Mouse (Mus musculus): ENCODE measurements around the gene Traf2. TPM values are rescaled to one million over a fixed set of nuclear protein-coding genes. Genes with fewer than 3 reads are reported as not detected.
"Not testable (repeated sequence)": the region's sequence is repeated elsewhere in the genome, so short reads cannot be mapped to it uniquely, and the experiment has no call there.

Traf2 gene
- total RNA-seq, 2 experiments from 2014 or later, result 9.6 to 10.4 TPM

- DNase-seq (ENCODE audit: low spot score in 2 of 2), result peak; percentile 39 to 67
Measured at GRCm38 (mm10) chr2:25576965-25577891, 30.5 kb upstream of the Traf2 start.

GRCm38 (mm10) chr2:25576028-25576850 is 29.5 kb upstream of the Traf2 start:
- intact Hi-C loops (cut with DNase I), result no loop called here
- peak; percentile 45 to 88 for DNase-seq (ENCODE audit: low spot score in 2 of 2)

More at GRCm38 (mm10) chr2:25576965-25577891, 30.5 kb upstream of the Traf2 start:
- intact Hi-C loops (cut with DNase I), result no loop called here

- DNase-seq (ENCODE audit: low spot score in 2 of 2), result no peak
- intact Hi-C loops (cut with DNase I), result no loop called here
Measured at GRCm38 (mm10) chr2:25575432-25576027, 28.8 kb upstream of the Traf2 start.

- peak; percentile 97 to 98 for DNase-seq (ENCODE audit: low spot score in 2 of 2)
- intact Hi-C loops (cut with DNase I), result no loop called here
Measured at GRCm38 (mm10) chr2:25574579-25575431, 28.1 kb upstream of the Traf2 start, which contains the start of the genes Mamdc4 and Phpt1. Gene Mamdc4 (minus strand): TSS chr2:25574845. Gene Phpt1 (minus strand): TSS chr2:25575224.

- intact Hi-C loops (cut with DNase I), result no loop called here
- no peak for DNase-seq (ENCODE audit: low spot score in 2 of 2)
Measured at GRCm38 (mm10) chr2:25574136-25574535, 27.4 kb upstream of the Traf2 start.

GRCm38 (mm10) chr2:25573068-25573467 is 26.3 kb upstream of the Traf2 start:
- intact Hi-C loops (cut with DNase I), result no loop called here
- DNase-seq (ENCODE audit: low spot score in 2 of 2), result no peak

GRCm38 (mm10) chr2:25571221-25571620 is 24.5 kb upstream of the Traf2 start:
- DNase-seq (ENCODE audit: low spot score in 2 of 2), result no peak
- intact Hi-C loops (cut with DNase I), result no loop called here

GRCm38 (mm10) chr2:25569323-25569722 is 22.6 kb upstream of the Traf2 start:
- intact Hi-C loops (cut with DNase I), result no loop called here
- DNase-seq (ENCODE audit: low spot score in 2 of 2), result no peak

GRCm38 (mm10) chr2:25568473-25569019 is 21.8 kb upstream of the Traf2 start:
- intact Hi-C loops (cut with DNase I), result no loop called here
- no peak for DNase-seq (ENCODE audit: low spot score in 2 of 2)

- no peak for DNase-seq (ENCODE audit: low spot score in 2 of 2)
- intact Hi-C loops (cut with DNase I), result no loop called here
Measured at GRCm38 (mm10) chr2:25566558-25566957, 19.8 kb upstream of the Traf2 start.

GRCm38 (mm10) chr2:25565741-25566140 is 19.0 kb upstream of the Traf2 start:
- no peak for DNase-seq (ENCODE audit: low spot score in 2 of 2)
- intact Hi-C loops (cut with DNase I), result no loop called here

GRCm38 (mm10) chr2:25561946-25562345 is 15.2 kb upstream of the Traf2 start:
- intact Hi-C loops (cut with DNase I), result no loop called here

GRCm38 (mm10) chr2:25560551-25560950 is 13.8 kb upstream of the Traf2 start:
- DNase-seq (ENCODE audit: low spot score in 2 of 2), result no peak
- intact Hi-C loops (cut with DNase I), result no loop called here

More at GRCm38 (mm10) chr2:25561946-25562345, 15.2 kb upstream of the Traf2 start:
- DNase-seq (ENCODE audit: low spot score in 2 of 2), result no peak

- intact Hi-C loops (cut with DNase I), result no loop called here
- no peak for DNase-seq (ENCODE audit: low spot score in 2 of 2)
Measured at GRCm38 (mm10) chr2:25558774-25559173, 12.0 kb upstream of the Traf2 start.

- intact Hi-C loops (cut with DNase I), result no loop called here
- no peak for DNase-seq (ENCODE audit: low spot score in 2 of 2)
Measured at GRCm38 (mm10) chr2:25557964-25558360, 11.2 kb upstream of the Traf2 start.

- intact Hi-C loops (cut with DNase I), result no loop called here
- DNase-seq (ENCODE audit: low spot score in 2 of 2), result peak; percentile 96 to 97
Measured at GRCm38 (mm10) chr2:25557221-25557963, 10.7 kb upstream of the Traf2 start, which contains the start of gene Edf1. Gene Edf1 (plus strand): TSS chr2:25557847.

- intact Hi-C loops (cut with DNase I), result no loop called here
Measured at GRCm38 (mm10) chr2:25556296-25556695, 9.6 kb upstream of the Traf2 start.

GRCm38 (mm10) chr2:25555479-25555878 is 8.7 kb upstream of the Traf2 start:
- DNase-seq (ENCODE audit: low spot score in 2 of 2); intact Hi-C loops (cut with DNase I): not testable (repeated sequence)

More at GRCm38 (mm10) chr2:25556296-25556695, 9.6 kb upstream of the Traf2 start:
- DNase-seq (ENCODE audit: low spot score in 2 of 2), result no peak
